Mouse (Mus musculus): ENCODE results near the gene Tada2b. TPM values are rescaled to one million over a fixed set of nuclear protein-coding genes. Genes with fewer than 3 reads are reported as not detected.

The Tada2b gene
- polyA plus RNA-seq, 1 experiment from 2014 or later: 2.8 TPM

GRCm38 (mm10) chr5:36478540-36479420 is 5.3 kb downstream of the Tada2b start:
- H3K4me2 ChIP-seq: no peak overlapping the region
- H3K4me3 ChIP-seq: no peak overlapping the region
- no peak for ATAC-seq
- peaks cover 32% of the 10 kb centered on the region for H3K4me1 ChIP-seq
- no peaks in the 10 kb centered on the region for H3K9me3 ChIP-seq (replicated peaks)
- no peak overlapping the region for H3K27ac ChIP-seq
- 90% methylated on average over 6 of the region's 6 CpGs for WGBS
- no peak overlapping the region for H3K9ac ChIP-seq
- H3K27me3 ChIP-seq: no peaks in the 10 kb centered on the region
- peaks cover 23% of the 10 kb centered on the region for H3K36me3 ChIP-seq (ENCODE audit: poor library complexity, severe bottlenecking)

GRCm38 (mm10) chr5:36477486-36477885 is 6.6 kb downstream of the Tada2b start:
- Histone ChIP-seq H3K36me3 (ENCODE audit: poor library complexity, severe bottlenecking) (peaks cover 36% of the 10 kb centered on the region), H3K4me3 (no peak overlapping the region), H3K27ac (no peak overlapping the region), H3K9ac (no peak overlapping the region), H3K4me2 (no peak overlapping the region), H3K9me3 (replicated peaks) (no peaks in the 10 kb centered on the region), H3K4me1 (peaks cover 22% of the 10 kb centered on the region), H3K27me3 (no peaks in the 10 kb centered on the region)
- ATAC-seq: no peak
- 90% methylated on average over 3 of the region's 3 CpGs for WGBS

DNA sequence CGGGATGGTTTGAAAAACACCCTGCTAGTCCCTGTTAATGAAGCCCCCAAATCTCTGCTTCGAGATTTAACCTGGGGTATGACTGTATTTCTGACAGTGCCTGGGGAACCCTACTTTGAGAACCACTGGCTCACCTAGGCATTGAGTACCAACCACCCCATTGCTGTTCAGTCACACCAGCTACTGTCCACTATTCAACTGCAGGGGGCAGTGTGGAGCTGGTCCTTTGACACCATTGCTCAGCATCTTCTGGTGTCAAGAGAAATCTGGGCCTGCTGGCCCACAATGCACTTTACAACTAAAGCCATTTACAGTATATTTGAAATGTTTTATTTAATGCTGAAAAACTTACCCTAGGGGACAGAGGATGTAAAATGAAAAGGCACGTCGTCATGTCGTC is 9.8 kb downstream of the Tada2b start:
- Histone ChIP-seq H3K9ac (no peak overlapping the region), H3K9me3 (replicated peaks) (no peaks in the 10 kb centered on the region), H3K27ac (no peak overlapping the region), H3K4me2 (no peak overlapping the region), H3K27me3 (no peaks in the 10 kb centered on the region), H3K36me3 (ENCODE audit: poor library complexity, severe bottlenecking) (peaks cover 68% of the 10 kb centered on the region), H3K4me1 (0 out of 2 replicates have a peak, but pooled peaks cover under 1% of the 10 kb centered on the region), H3K4me3 (no peak overlapping the region)
- ATAC-seq: peak; percentile 19; the same call in 1 of the 2 replicates
- WGBS: 86% methylated on average over 5 of the region's 5 CpGs

DNA sequence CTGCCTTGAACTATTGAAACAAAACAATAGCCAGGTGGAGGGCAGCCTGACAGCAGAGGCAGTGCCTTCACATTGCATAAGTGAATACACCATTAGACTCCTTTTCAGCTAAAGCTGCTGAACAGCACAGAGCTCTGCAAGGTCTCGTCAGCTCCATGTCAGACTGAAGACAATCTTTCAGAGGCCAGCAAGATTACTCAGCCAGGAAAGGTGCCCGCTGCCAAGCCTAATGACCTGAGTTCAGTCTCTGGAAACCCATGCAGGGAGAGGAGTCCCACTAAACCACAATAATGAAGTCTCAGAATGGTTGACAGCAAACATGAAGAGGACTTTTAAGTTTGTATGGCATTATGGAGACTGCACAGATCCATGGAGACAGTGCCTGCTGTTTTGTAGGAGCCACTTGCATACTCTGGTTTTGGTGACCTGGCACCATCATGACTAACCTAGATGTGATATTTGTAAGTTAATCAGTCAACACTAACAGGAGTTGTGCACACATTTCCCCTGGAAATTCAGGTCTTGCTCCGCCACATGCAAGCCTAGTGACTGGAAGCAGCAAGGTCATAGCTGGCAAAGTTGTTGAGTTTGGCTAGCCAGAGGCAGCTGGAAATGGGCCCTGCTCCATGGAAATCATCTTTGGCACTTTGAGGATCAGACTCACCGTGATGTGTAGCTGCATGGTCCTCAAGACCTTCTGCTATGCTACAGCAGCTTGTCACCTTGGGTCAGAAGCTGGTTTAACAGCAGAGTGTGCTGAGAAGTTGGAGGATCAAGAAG is 11.0 kb downstream of the Tada2b start:
- no peak for ATAC-seq
- Histone ChIP-seq H3K4me2 (no peak overlapping the region), H3K4me1 (no peaks in the 10 kb centered on the region), H3K4me3 (no peak overlapping the region), H3K27me3 (no peaks in the 10 kb centered on the region), H3K36me3 (ENCODE audit: poor library complexity, severe bottlenecking) (peaks cover 79% of the 10 kb centered on the region), H3K27ac (no peak overlapping the region), H3K9me3 (replicated peaks) (no peaks in the 10 kb centered on the region), H3K9ac (no peak overlapping the region)
- 85% methylated on average over 4 of the region's 4 CpGs for WGBS

DNA sequence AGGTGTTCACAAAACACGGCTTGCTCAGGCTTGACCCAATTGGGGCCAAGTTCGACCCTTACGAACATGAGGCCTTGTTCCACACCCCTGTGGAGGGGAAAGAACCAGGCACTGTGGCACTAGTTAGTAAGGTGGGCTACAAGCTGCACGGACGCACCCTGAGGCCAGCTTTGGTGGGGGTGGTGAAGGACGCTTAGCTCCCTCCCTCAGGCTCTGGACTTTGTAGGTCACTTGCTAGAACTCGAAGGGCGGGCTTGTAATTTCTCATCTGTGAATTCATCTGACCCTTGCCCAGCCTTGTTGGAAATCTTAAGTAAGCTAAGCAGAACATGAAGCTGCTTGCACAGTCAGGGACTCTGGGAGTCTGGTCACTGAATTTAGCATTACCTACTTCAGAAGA is 12.9 kb downstream of the Tada2b start:
- no peak overlapping the region for H3K4me3 ChIP-seq
- H3K27me3 ChIP-seq: no peaks in the 10 kb centered on the region
- no peak for ATAC-seq
- H3K4me1 ChIP-seq: peaks cover 7% of the 10 kb centered on the region
- H3K27ac ChIP-seq: no peak overlapping the region
- H3K4me2 ChIP-seq: no peak overlapping the region
- WGBS: 95% methylated on average over 8 of the region's 8 CpGs
- no peaks in the 10 kb centered on the region for H3K9me3 ChIP-seq (replicated peaks)
- peaks cover 74% of the 10 kb centered on the region for H3K36me3 ChIP-seq (ENCODE audit: poor library complexity, severe bottlenecking)
- no peak overlapping the region for H3K9ac ChIP-seq

DNA sequence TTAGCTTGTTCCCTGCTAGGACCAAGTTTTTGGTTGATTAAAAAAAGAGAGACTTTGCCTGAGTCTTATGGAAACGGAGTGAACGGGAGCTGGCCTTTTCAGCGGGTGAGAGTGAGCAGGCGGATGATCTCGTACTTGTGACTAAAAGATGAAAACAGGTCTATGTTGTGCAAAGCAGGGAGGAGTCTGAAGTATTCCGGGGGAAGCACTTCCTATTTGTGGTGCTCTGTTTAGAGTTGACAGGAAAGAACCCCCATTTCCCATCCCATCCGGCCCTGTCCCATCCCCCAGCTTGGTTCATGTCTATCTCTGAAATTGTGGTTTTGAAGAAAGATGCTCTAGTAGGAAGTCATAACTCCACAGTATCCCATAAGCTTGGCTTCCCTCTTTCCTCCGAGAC is 18.2 kb downstream of the Tada2b start:
- 24% methylated on average over 8 of the region's 8 CpGs for WGBS
- peaks cover 28% of the 10 kb centered on the region for H3K36me3 ChIP-seq (ENCODE audit: poor library complexity, severe bottlenecking)

DNA sequence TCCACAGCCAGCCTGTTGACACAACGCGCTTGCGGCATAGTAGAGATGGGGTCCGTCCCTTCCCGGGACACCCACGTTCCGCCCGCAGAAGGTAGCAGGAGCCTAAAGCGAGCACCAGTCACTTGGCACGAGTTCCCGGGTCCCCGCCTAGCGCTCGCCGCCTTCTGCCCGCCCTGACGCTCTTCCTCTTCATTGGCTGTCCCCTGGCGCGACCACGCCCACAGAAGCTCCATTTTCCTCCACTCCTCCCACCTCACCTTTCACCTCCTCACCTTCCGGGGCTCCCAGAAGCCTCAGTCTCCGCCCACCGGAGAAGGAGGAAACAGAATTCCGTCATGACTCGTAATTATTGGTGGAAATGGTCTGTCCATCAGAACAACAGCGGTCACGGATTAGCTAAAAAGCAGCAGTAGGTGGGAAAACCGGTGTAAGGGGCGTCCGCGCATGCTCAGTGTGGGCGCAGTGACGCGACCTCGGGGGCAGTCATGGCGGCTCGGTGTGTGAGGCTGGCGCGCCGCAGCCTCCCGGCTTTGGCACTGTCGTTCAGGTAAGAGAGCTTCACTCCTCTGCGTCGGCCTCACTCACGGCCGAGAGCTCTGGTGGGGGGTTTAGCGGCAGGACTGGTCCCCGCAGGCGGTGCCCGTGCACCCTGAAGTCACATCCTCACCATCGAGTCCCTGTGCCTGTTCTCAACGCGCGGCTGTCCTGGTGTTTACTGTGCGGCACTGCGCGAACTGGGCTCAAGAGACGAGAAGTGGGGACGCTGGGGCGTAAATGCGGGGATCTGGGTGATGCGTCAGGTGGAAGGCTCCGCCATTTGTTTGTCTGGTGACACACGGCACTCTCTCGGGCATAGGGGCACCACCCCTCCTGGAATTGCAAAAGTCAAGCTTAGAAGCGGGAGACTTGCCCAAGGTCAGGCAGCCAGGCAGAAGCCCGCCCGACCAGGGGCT is 19.1 kb downstream of the Tada2b start, which contains the start of gene Grpel1:
TSS of gene Grpel1 (plus strand) at position 290 of the 953 bp plus-strand sequence.
- WGBS: under 1% methylated on average over 68 of the region's 68 CpGs
- ATAC-seq: peak; percentile 94

More for the DNA sequence above, 18.2 kb downstream of the Tada2b start:
- no peaks in the 10 kb centered on the region for H3K9me3 ChIP-seq (replicated peaks)
- peak overlapping the region; percentile 84 for H3K9ac ChIP-seq
- H3K4me3 ChIP-seq: peak overlapping the region; percentile 98
- no peak for ATAC-seq
- H3K4me2 ChIP-seq: peak overlapping the region; percentile 100
- H3K27ac ChIP-seq: no peak overlapping the region
- peaks cover 28% of the 10 kb centered on the region for H3K4me1 ChIP-seq
- 0 out of 2 replicates have a peak, but pooled peaks cover 11% of the 10 kb centered on the region for H3K27me3 ChIP-seq

GRCm38 (mm10) chr5:36463391-36463790 is 20.7 kb downstream of the Tada2b start:
- Histone ChIP-seq H3K4me1 (peaks cover 28% of the 10 kb centered on the region), H3K27me3 (peaks cover 16% of the 10 kb centered on the region), H3K27ac (no peak overlapping the region), H3K4me2 (no peak overlapping the region), H3K9ac (no peak overlapping the region), H3K36me3 (ENCODE audit: poor library complexity, severe bottlenecking) (peaks cover 4% of the 10 kb centered on the region; the same call in 1 of the 2 replicates), H3K4me3 (no peak overlapping the region), H3K9me3 (replicated peaks) (no peaks in the 10 kb centered on the region)
- WGBS: 5% methylated on average over 5 of the region's 5 CpGs
- ATAC-seq: no peak

More for the DNA sequence above, 19.1 kb downstream of the Tada2b start, which contains the start of gene Grpel1:
- Histone ChIP-seq H3K9me3 (replicated peaks) (no peaks in the 10 kb centered on the region), H3K27ac (peak within 1 kb of the TSS; percentile 51; the same call in 1 of the 2 replicates), H3K4me3 (peak within 1 kb of the TSS; percentile 98), H3K27me3 (peaks cover 16% of the 10 kb centered on the region), H3K4me1 (peaks cover 28% of the 10 kb centered on the region), H3K9ac (peak within 1 kb of the TSS; percentile 84), H3K4me2 (peak within 1 kb of the TSS; percentile 100), H3K36me3 (ENCODE audit: poor library complexity, severe bottlenecking) (peaks cover 19% of the 10 kb centered on the region)

DNA sequence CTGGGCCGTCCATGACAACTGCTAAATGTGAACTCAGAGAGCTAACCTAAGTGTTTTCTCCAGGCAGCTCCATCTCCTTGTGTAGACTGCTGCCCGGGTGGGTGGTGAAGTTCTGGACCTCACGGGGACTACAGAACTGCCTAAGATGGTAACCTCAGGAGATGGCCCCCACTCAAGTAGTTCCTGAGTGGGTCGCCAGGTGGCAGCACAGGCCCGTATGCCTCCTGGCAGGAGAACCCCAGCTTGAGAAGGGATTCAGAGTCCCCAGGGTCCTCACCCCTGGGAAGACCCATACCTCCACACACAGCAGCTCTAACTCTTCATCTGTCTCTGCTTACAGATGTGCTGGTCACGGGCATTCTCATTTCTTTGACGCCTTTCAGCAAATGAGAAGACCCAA is 21.3 kb downstream of the Tada2b start:
- WGBS: 10% methylated on average over 7 of the region's 7 CpGs
- ATAC-seq: no peak

DNA sequence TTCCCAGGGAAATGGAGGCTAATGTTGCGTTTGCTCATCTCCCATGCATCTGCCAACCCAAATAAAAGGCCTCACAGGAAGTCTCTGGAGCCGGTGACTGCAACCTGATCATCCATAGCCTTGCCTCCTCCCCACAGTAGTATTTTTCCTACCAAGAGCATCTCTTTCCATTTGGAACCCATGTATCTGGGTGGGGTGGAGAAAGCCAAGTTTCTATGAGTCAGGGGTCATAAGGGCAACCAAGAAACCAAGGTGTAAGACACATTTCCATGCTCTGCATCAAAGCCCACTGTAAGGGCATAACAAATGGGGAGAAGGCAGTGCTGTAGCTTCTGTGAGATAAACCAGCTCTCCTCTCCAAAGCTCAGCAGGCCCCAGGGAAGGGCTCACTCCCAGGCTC is 22.9 kb downstream of the Tada2b start:
- Histone ChIP-seq H3K9me3 (replicated peaks) (no peaks in the 10 kb centered on the region), H3K27ac (no peak overlapping the region), H3K9ac (no peak overlapping the region), H3K4me3 (no peak overlapping the region), H3K4me2 (no peak overlapping the region), H3K36me3 (ENCODE audit: poor library complexity, severe bottlenecking) (no peaks in the 10 kb centered on the region), H3K27me3 (peaks cover 16% of the 10 kb centered on the region), H3K4me1 (peaks cover 21% of the 10 kb centered on the region)
- 83% methylated on average over 2 of the region's 2 CpGs for WGBS
- ATAC-seq: no peak

More for the DNA sequence above, 21.3 kb downstream of the Tada2b start:
- peaks cover 28% of the 10 kb centered on the region for H3K4me1 ChIP-seq
- no peak overlapping the region for H3K4me3 ChIP-seq
- H3K27ac ChIP-seq: no peak overlapping the region
- H3K9ac ChIP-seq: no peak overlapping the region
- H3K27me3 ChIP-seq: peaks cover 16% of the 10 kb centered on the region
- no peak overlapping the region for H3K4me2 ChIP-seq
- no peaks in the 10 kb centered on the region for H3K36me3 ChIP-seq (ENCODE audit: poor library complexity, severe bottlenecking)
- no peaks in the 10 kb centered on the region for H3K9me3 ChIP-seq (replicated peaks)

DNA sequence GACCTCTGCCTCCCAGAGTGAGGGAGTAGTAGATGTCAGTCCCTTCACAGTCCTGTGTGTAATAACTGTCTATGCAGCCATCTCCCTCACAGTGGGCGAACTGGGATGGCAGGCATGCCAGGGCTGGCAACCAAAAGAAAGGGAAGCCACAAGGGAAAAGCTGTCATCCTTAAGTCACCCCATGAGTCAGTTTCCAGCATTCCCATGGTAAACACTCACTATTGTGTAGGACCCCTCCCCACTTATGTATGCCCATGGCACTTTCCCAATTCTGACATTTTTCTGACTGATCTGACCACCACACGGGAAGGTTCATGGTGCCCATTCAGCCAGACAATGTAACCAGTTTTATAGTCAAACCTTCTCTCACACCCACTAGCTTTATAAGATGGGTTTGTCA is 23.4 kb downstream of the Tada2b start:
- 90% methylated on average over 2 of the region's 2 CpGs for WGBS
- Histone ChIP-seq H3K27me3 (peaks cover 16% of the 10 kb centered on the region), H3K4me3 (no peak overlapping the region), H3K4me1 (peaks cover 16% of the 10 kb centered on the region), H3K27ac (no peak overlapping the region), H3K4me2 (no peak overlapping the region), H3K9me3 (replicated peaks) (no peaks in the 10 kb centered on the region), H3K9ac (no peak overlapping the region), H3K36me3 (ENCODE audit: poor library complexity, severe bottlenecking) (no peaks in the 10 kb centered on the region)
- ATAC-seq: no peak
